Mouse (Mus musculus) neural tube, embryonic 10.5 days (tissue): ENCODE results near the gene Trp53inp2.

ENCODE experiments used
- DNase-seq: peaks from one replicate; pipeline ENCODE4 v3.0.0-alpha.2; 2017; ENCODE audit warnings: low spot score; ENCODE audit errors: extremely low spot score

The Trp53inp2 gene

DNA sequence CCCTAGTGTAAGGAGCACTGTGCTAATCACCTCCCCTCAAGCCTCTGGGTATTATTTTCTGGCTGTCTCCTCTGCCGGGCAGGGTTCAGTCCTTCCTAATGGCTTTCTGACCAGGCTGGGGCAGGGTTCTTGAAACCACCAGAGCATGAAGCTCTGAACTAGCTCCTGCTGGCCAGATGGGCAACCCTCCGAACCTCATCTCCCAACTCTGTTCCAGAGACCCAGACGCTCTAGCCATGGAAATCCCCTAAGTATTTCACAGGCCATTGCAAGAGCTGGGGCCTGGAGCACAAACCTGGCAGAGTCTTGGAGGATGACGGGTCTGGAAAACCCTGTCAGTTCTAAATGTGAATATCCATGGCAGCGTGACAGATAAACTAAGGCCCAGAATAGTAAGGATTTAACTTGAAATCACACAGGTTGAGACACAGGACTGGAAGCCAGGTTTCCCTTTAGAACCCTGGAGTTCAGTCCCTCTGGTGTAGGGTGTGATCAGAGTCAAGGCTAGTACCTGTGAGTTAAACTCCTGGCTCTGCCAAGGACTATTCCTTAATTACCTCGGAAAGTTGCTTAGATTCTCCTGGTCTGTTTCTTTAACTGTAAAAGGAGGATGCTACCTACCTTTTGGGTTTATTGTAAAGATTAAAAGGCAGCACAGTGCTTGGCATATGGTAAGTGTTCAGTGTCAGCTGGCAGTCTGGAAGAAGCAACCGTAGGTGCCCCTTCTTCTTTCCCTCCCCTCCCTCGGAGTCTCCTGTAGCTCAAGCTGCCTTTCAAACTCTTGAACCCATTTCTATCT lies at the start of gene Trp53inp2:
TSS of gene Trp53inp2 (plus strand) at position 799 of the 799 bp plus-strand sequence.
- peak; percentile 16 for DNase-seq

DNA sequence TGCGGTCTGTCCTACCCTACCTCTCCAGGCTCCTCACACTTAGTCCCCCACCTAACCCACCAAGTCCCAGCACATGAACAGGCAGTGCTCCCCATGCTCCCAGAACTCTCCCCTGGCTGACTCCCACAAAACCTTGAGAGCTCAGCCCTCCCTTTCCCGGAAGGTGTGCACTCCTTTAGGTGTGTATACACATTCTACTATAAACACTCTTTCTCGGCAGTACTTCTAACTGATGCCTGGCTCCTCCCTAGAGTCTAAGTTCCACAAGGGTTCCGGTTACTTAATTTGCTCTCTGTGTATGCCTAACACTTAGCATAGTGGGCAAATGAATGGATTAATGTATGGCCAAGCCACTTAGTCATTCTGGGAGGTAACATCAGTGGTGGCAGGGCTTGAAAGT lies 49.5 kb upstream of the Trp53inp2 start:
- DNase-seq, result no peak

DNA sequence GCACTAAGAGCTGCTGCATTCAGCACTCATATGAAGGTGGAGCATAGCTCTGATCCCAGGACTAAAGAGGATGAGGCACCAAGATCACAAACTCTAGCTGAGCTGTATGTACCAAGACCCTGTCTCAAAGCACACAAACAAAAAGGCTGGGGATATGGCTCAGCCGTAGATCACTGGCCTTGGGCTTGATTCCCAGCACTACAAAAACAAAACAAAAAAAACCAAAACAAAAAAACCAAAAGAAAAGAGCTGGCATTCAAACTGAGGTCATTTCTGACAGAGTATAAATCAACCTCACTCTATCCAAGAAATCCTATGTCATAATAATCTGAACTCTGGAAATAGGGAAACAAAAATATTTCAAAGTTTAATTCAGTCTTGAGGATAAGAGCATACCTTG lies 47.4 kb upstream of the Trp53inp2 start:
- DNase-seq, result no peak

- DNase-seq, result no peak
Measured at GRCm38 (mm10) chr2:155335231-155335630, 45.6 kb upstream of the Trp53inp2 start.

DNA sequence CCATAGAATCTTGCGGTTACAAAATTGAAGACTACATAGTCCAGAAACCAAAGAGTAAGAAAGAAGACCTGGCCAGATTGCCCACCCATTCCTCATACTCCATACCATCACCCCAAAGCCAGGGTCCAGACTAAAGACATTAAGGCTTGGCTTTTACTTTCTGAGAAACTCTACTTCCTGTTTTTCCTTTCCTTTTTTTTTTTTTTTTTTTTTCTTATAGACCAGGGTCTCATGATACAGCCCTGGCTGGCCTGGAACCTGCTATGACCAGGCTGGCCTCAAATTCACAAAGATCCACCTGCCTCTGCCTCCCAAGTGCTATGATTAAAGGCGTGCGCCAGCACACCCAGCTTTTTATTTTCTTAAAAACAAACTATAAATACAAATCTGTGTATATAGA lies 44.6 kb upstream of the Trp53inp2 start:
- no peak for DNase-seq

DNA sequence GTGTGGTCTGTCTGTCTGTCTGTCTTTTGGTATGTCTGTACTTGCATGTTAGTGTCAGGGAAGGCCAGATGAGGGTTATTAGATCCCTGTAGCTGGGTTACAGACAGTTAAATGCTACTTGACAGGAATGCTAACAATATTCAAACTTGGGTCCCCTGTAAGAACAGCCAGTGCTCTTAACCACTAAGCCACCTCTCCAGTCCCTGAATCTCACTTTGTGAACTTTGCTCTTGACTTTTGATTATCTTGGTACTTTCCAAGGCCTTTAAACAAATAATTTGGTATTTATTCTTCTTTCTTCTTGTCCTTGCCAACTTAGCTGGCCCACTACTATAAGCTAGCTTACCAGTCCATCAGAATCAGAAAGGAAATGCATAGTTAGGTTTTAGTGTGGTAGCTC lies 40.7 kb upstream of the Trp53inp2 start:
- no peak for DNase-seq

DNA sequence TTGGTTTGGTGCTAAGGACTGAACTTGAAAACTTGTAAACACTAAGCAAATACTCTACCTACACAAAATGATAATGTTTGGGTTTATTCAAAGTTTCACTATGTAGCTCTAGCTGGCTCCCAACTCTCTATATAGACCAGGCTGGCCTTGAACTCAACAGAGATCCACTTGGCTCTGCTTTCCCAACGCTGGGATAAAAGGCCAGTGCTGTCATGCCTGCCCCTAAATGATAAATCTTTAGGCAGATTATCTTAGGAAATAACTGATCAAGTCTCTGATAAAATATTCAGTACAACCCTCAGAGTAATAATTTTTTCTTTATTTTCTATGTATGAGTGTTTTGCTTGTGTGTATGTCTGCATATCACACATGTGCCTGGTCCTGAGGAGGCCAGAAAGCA lies 34.2 kb upstream of the Trp53inp2 start:
- no peak for DNase-seq

- no peak for DNase-seq
Measured at GRCm38 (mm10) chr2:155354402-155354801, 26.5 kb upstream of the Trp53inp2 start.

DNA sequence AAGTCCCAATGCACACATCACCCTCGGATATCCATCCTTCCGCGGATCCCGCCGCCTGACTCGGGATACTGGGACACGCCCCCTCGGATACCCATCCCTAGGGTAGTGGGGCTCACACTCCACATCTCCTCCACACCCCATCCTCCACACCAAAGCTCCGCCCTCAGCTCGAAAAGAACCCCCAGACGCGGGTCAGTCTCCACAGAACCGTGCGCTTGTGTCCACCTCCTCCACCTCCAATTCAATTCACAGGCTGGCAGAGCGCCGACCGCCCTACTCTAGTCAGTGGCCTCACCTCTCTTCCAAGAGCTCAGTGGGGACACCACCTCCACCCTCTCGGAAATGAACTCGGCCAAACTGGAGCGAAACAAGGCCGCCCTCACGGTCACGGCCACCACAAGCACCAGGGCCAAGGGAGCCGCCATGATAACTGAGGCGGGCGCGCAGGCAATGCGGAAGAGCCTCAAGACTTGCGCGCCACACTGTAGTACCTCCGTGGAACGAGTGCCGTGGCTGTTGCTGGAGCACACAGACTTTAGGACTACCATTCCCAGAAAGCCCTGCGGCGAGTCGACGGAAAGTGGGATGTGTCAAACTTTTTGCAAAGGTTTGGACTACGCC lies 23.8 kb upstream of the Trp53inp2 start, which contains the start of gene Pigu:
TSS of gene Pigu (minus strand) at position 460 of the 621 bp plus-strand sequence.
- peak; percentile 85 for DNase-seq

DNA sequence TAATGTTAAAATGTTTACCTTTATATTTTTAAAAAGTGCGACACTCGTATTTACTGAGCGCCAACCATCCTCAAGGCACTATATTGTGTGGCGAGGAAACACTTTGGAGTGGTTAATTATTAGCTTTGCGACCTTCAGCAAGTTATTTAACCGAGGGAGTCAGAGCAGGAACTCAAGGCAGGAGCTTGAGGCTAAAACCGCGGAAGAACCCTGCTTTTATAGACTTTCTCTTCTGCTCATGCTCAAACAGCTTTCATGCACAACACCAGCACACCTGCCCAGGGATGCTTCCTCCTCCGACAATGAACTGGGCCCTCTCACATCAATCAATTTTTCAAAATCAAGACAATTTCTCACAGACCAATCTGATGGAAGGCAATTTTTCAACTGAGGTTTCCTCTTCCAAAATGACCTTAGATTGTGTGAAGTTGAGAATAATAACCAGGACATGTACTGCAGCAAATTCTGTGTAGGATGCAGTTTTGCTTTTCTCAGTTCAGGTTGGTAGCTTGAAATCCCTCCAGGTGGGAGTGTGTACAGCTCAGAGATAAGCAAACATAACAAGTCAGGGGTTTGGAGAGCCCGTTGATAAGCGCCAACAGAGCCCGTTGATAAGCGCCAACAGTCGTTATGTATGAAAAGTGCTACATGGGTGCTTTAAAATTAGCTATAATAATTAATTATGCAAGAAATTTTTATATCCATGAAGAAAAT lies 23.0 kb upstream of the Trp53inp2 start:
- peak; percentile 20 for DNase-seq

DNA sequence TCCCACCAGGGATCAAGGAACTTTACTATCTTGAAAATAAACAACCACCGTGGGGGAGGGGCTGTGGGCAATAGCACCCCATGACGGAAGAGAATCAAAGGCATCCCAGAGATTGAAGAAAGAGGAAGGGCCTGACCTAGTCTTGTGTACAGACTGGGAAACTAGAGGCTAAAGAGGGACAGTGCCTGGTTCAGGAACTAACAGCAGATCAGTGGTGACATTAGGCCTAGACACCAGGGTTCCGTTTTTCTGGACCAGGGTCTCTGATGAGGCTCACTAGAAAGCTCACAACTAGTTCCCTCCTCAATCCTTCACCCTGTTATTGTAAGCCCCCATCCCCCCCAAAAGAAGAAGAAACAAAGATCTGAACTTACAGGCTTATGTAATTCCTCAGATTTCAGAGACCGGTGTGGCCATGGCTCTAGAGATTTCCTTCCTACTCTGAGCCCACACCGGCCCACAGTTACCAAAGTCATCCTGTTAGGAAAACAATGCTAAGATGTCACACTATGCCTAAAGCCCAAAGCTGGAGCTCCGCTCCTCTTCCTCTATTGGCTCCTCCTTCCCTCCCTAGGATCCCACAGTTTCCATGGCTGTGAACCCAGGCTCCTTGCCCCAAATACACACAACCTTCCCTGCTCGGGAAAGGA lies 13.1 kb upstream of the Trp53inp2 start:
- DNase-seq, result no peak

GRCm38 (mm10) chr2:155369333-155369883 lies 11.5 kb upstream of the Trp53inp2 start:
- no peak for DNase-seq

DNA sequence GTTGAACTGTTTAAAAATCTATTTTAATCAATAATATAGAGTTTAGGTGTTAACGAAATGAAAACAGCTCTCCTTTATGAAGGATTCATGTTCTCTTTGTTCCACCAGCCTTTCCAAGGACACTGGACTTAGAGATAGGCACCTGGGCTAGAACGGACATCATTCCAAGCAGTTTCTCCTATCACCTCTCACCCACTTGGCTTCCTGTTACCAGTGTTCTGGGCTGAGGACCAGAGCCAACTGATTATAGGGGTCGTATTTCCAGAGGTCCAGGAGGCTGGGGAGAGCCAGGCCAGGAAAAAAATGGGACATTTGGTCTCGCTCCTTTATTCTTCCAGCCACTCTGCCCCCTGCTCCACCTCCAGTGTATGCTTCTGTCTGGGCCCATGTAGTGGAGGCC lies 8.4 kb upstream of the Trp53inp2 start:
- no peak for DNase-seq

DNA sequence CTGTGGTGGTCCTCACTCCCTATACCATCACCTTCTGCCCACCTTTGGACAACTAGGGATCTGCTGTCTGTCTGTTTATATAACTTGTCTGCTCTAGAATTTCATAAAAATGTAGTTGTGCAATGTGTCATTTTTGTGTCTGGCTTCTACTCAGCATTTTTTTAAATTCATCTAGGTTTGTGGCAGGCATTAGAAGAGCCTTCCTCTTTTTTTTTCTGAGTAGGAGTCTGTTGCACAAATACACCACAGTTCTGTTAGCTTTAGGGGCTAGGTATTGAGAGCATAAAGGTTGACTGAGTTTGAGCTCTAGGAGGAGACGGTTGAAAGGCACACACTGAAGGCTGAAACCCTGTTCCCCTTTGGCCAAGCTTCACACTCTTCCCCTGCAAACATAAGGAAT lies 7.6 kb upstream of the Trp53inp2 start:
- DNase-seq, result no peak

DNA sequence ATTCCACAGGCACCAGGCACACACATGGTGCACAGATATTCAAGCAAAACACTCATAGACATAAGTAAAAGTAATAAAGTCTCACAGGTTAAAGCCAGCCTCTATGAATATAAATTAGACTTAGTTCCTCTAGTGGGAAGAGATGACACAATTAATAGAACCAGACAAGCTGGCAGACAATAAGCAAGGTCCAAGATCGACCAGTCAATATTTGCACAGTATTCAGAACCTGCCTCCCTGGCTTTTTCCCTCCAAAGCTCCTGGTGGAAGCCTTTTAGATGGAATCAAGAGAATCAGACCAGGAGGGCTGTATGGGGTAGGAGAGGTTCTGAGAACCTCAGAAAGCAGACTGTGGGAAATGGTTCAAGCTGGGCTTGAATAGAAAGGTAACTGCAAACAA lies 7.0 kb upstream of the Trp53inp2 start:
- DNase-seq, result no peak

- DNase-seq, result no peak
Measured at GRCm38 (mm10) chr2:155374521-155374920, 6.3 kb upstream of the Trp53inp2 start.

GRCm38 (mm10) chr2:155376191-155376590 lies 4.7 kb upstream of the Trp53inp2 start:
- DNase-seq, result no peak

DNA sequence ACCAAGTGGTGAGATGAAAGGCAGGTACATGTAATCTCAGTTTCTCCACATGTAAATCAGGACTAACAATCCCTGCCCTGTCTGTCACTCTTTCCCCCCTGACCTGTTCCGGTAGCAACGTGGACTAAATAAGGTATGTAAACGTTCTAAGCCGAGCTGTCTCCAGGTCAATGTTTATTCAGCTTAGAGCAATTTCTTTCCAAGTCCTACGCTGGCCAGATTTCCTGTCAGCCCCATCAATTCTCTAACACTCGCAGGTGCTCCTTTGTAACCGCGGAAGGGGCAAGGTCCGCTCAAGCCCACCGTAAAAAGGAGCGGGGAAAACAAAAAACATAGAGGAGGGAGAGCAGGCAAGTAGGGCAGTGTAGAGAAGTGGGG lies 190 bp downstream of the Trp53inp2 start:
- no peak for DNase-seq

- peak; percentile 98 for DNase-seq
Measured at GRCm38 (mm10) chr2:155381643-155382331, 928 bp downstream of the Trp53inp2 start.

- no peak for DNase-seq
Measured at GRCm38 (mm10) chr2:155382332-155382700, 1.5 kb downstream of the Trp53inp2 start.
